Mouse (Mus musculus): Measurements from ENCODE around the gene Fut4. TPM values are rescaled to one million over a fixed set of nuclear protein-coding genes. Genes with fewer than 3 reads are reported as not detected.
A peak's percentile ranks its signal among the peaks of the same experiment; 100 is the strongest.

The Fut4 gene
- polyA plus RNA-seq, 1 experiment from 2014 or later, result 3.0 TPM

DNA sequence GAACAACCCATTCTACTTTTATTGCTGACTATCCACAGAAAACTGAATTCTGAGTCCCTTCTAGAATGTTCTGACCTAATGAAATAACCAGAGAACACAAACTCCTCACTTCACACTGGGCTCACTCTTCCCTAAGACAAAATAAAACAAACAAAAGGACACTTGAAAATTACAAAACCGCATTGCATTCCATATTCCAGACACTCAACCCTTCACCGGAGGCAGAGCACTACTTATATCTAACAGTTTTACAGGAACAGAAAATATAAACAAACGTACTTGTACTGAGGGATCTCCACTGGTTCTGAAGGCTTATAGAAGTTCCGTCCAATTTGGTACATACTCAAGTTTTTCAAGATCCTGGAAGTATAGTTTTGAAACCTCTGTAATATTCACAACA lies 23.8 kb downstream of the Fut4 start:
- no peaks in the 10 kb centered on the region for H3K9me3 ChIP-seq (ENCODE audit: low read length)
- ATAC-seq (ENCODE audit: low FRiP score, low TSS enrichment), result no peak
- H3K27ac ChIP-seq (ENCODE audit: low read length), result no peak overlapping the region
- no peak overlapping the region for H3K9ac ChIP-seq (replicated peaks; ENCODE audit: low read length)
- H3K27me3 ChIP-seq (ENCODE audit: insufficient read depth, low read length), result no peaks in the 10 kb centered on the region
- H3K36me3 ChIP-seq (ENCODE audit: insufficient read depth, low read length), result no peaks in the 10 kb centered on the region
- peaks cover 8% of the 10 kb centered on the region for H3K4me1 ChIP-seq (ENCODE audit: insufficient read depth, low read length)
- H3K4me3 ChIP-seq (ENCODE audit: low read length), result no peak overlapping the region
- WGBS, result 87% methylated on average over 4 of the region's 4 CpGs
- no peak overlapping the region for H3K4me2 ChIP-seq (replicated peaks; ENCODE audit: low read depth, low read length)

DNA sequence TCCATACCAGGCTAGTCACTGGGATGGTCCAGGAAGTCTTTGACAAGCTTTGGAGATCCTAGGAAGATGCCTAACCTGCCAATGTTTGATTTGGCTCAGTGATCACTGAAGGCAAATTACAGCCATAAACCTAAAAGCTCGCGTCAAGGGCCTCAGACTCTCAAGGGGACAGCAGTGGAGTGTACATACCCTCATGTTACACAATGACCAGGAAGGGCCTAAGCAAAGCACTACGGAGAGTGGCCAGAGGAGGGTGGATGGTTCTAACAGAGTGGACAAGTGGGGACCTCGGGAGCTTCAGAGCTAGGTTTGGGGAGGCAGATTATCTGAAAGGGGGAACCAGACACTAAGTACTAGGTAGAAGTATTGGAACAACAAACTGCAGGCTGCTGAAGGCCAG lies 25.6 kb downstream of the Fut4 start:
- Histone ChIP-seq H3K4me1 (ENCODE audit: insufficient read depth, low read length) (peaks cover 8% of the 10 kb centered on the region), H3K9me3 (ENCODE audit: low read length) (no peaks in the 10 kb centered on the region), H3K27ac (ENCODE audit: low read length) (no peak overlapping the region), H3K4me3 (ENCODE audit: low read length) (no peak overlapping the region), H3K9ac (replicated peaks; ENCODE audit: low read length) (no peak overlapping the region), H3K4me2 (replicated peaks; ENCODE audit: low read depth, low read length) (no peak overlapping the region), H3K27me3 (ENCODE audit: insufficient read depth, low read length) (no peaks in the 10 kb centered on the region), H3K36me3 (ENCODE audit: insufficient read depth, low read length) (no peaks in the 10 kb centered on the region)
- ATAC-seq (ENCODE audit: low FRiP score, low TSS enrichment), result no peak
- 55% methylated on average over 4 of the region's 4 CpGs for WGBS

DNA sequence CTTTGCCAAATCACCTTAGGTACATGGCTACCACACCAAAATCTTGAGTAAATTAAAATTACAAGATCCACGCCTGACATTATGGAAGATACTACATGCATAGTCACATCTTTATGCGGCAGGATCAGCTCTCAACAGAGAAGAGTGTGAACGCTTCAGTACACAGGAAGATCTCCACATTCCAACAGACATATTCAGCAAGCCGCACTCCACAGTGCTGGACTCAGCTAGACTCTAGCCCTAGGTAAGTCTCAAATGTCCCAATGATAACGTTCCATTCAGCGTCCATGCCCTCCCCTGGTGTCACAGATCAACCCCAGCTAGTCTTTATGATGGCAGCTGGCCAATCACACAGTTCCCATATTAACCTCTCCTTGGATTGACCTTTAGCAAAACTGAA lies 26.2 kb downstream of the Fut4 start:
- WGBS, result 73% methylated on average over 6 of the region's 6 CpGs
- no peak for ATAC-seq (ENCODE audit: low FRiP score, low TSS enrichment)

DNA sequence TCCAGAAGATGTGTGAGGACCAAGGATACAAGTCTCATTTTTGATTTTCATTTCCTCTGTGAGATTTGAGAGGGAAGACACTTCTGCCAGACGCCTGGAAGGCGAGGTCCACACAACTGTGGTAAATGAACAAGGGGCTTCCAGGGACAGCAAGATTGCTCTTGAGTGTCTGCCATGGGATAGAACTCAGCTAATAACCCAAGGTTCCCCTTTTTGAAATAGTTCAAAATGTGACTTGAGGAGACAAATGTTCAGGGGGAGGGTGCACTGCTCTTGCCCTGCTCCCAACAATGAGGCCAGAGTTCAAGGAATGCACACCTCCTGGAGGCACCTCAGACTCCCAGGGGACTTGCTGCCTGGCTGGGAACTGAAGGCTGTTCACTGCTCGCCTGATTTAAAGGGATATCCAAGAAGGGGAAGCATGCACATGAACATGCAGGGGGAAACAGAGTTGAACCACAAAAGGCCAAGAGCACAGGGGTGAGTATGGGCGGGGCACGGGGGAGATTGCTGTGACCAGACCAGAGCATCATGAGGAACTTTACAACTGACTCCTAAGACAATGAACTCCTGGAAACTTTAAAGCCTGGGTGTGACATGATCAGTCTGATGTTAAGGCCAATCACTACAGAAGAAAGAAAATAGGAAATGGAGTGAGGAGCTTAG lies 27.3 kb downstream of the Fut4 start:
- Histone ChIP-seq H3K4me3 (ENCODE audit: low read length) (no peak overlapping the region), H3K27me3 (ENCODE audit: insufficient read depth, low read length) (no peaks in the 10 kb centered on the region), H3K4me1 (ENCODE audit: insufficient read depth, low read length) (no peaks in the 10 kb centered on the region), H3K9ac (replicated peaks; ENCODE audit: low read length) (no peak overlapping the region), H3K27ac (ENCODE audit: low read length) (no peak overlapping the region), H3K9me3 (ENCODE audit: low read length) (no peaks in the 10 kb centered on the region), H3K4me2 (replicated peaks; ENCODE audit: low read depth, low read length) (no peak overlapping the region), H3K36me3 (ENCODE audit: insufficient read depth, low read length) (no peaks in the 10 kb centered on the region)
- 55% methylated on average over 5 of the region's 5 CpGs for WGBS
- ATAC-seq (ENCODE audit: low FRiP score, low TSS enrichment), result no peak

More for the DNA sequence above, 26.2 kb downstream of the Fut4 start:
- H3K27ac ChIP-seq (ENCODE audit: low read length), result no peak overlapping the region
- H3K4me1 ChIP-seq (ENCODE audit: insufficient read depth, low read length), result peaks cover 2% of the 10 kb centered on the region; the same call in 1 of the 2 replicates
- H3K27me3 ChIP-seq (ENCODE audit: insufficient read depth, low read length), result no peaks in the 10 kb centered on the region
- H3K4me3 ChIP-seq (ENCODE audit: low read length), result no peak overlapping the region
- H3K9ac ChIP-seq (replicated peaks; ENCODE audit: low read length), result no peak overlapping the region
- no peaks in the 10 kb centered on the region for H3K36me3 ChIP-seq (ENCODE audit: insufficient read depth, low read length)
- no peak overlapping the region for H3K4me2 ChIP-seq (replicated peaks; ENCODE audit: low read depth, low read length)
- no peaks in the 10 kb centered on the region for H3K9me3 ChIP-seq (ENCODE audit: low read length)

DNA sequence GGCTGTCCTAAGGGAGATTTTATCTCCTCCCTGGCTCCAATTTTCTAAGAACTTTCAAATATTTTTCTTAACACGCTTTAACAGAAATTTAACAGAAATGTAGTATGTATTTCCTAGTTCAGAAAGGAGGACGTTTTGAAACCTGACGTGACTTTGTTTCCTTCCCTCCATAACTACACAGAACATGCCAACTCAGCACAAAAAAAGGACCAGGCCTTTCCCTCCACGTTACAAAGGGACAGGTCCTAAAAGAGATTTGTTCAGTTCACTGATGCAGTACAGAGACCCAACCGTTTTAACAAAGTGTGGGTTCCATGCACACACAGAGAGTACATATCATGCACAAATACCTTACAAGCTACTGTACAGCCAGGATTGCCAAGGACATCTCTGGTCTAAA lies 30.6 kb downstream of the Fut4 start:
- Histone ChIP-seq H3K9me3 (ENCODE audit: low read length) (no peaks in the 10 kb centered on the region), H3K4me3 (ENCODE audit: low read length) (no peak overlapping the region), H3K36me3 (ENCODE audit: insufficient read depth, low read length) (no peaks in the 10 kb centered on the region), H3K9ac (replicated peaks; ENCODE audit: low read length) (no peak overlapping the region), H3K4me2 (replicated peaks; ENCODE audit: low read depth, low read length) (no peak overlapping the region), H3K27ac (ENCODE audit: low read length) (no peak overlapping the region), H3K27me3 (ENCODE audit: insufficient read depth, low read length) (no peaks in the 10 kb centered on the region), H3K4me1 (ENCODE audit: insufficient read depth, low read length) (no peaks in the 10 kb centered on the region)
- WGBS, result 71% methylated on average over 5 of the region's 5 CpGs
- no peak for ATAC-seq (ENCODE audit: low FRiP score, low TSS enrichment)

DNA sequence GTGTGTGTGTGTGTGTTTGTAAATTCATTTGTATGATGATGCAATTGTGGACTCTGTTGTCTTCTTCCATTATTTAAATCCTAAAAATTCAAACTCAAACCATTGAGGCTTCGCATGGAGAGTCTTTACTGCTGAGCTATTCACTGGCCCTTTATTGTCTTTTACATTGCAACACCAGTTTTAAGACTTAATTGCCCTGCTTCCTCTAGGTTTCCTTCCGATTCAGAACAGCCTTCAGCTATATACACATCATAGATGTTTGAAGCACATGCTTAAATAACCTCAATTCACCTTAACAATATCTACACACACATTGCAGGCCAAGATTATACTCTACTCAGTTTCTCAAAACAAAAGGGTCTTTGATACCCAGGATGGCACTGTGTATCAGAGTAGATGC lies 31.8 kb downstream of the Fut4 start:
- H3K27ac ChIP-seq (ENCODE audit: low read length), result no peak overlapping the region
- H3K4me1 ChIP-seq (ENCODE audit: insufficient read depth, low read length), result no peaks in the 10 kb centered on the region
- H3K27me3 ChIP-seq (ENCODE audit: insufficient read depth, low read length), result no peaks in the 10 kb centered on the region
- H3K4me3 ChIP-seq (ENCODE audit: low read length), result no peak overlapping the region
- no peaks in the 10 kb centered on the region for H3K9me3 ChIP-seq (ENCODE audit: low read length)
- H3K9ac ChIP-seq (replicated peaks; ENCODE audit: low read length), result no peak overlapping the region
- no peak overlapping the region for H3K4me2 ChIP-seq (replicated peaks; ENCODE audit: low read depth, low read length)
- H3K36me3 ChIP-seq (ENCODE audit: insufficient read depth, low read length), result no peaks in the 10 kb centered on the region
- 37% methylated on average over 2 of the region's 2 CpGs for WGBS
- ATAC-seq (ENCODE audit: low FRiP score, low TSS enrichment), result no peak

DNA sequence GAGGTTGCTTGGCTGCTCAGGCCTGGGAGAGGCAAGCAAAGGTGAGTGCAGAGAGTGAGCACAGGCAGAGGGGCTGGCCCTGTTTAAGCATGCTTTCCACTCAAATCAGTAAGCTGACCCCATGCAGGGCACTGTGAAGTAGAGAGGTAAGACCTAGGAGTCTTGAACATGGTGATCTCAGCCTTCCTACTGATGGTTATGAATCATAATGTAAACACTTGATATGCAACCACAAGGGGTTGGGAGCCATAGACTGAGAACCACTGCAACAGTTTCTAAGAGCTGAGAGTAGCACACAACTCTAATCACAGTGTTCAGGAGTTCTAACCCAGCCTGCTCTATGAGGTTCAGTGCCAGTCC lies 33.9 kb downstream of the Fut4 start:
- no peak overlapping the region for H3K4me2 ChIP-seq (replicated peaks; ENCODE audit: low read depth, low read length)
- no peaks in the 10 kb centered on the region for H3K27me3 ChIP-seq (ENCODE audit: insufficient read depth, low read length)
- ATAC-seq (ENCODE audit: low FRiP score, low TSS enrichment), result 0 out of 2 replicates have a peak, but pooled peaks have one; percentile 27
- H3K9me3 ChIP-seq (ENCODE audit: low read length), result no peaks in the 10 kb centered on the region
- no peak overlapping the region for H3K27ac ChIP-seq (ENCODE audit: low read length)
- no peak overlapping the region for H3K4me3 ChIP-seq (ENCODE audit: low read length)
- no peak overlapping the region for H3K9ac ChIP-seq (replicated peaks; ENCODE audit: low read length)
- no peaks in the 10 kb centered on the region for H3K36me3 ChIP-seq (ENCODE audit: insufficient read depth, low read length)
- no peaks in the 10 kb centered on the region for H3K4me1 ChIP-seq (ENCODE audit: insufficient read depth, low read length)

DNA sequence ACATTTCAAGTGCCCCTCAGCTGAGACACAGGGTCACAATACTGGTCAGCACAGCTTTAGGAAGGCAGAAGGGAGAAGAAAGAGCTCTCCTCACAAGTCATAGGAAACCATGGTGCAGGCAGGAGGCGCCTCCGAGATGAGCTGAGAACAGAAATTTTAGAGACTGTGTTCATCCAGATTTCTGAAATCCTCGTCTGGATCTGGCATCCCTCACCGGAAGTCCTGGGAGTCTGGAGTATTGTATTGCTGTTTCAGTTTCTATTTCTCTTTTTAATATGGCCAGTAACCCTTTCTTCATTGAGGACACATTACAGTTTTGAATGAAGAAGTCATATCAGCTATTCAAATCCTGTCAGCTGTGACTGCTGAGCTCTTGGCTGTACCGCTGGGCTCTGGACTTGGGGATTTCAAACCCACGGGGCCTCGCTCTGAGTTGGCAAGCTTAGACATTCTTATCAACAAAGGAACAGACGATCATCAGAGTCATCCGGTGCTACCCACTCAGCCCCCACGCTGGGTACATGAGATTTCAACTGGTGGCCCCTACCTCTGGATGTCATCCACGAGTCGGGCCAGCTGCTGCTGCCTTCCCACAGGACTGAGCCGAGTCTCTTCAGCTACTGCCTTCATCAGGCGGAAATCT lies 34.4 kb downstream of the Fut4 start:
- no peaks in the 10 kb centered on the region for H3K36me3 ChIP-seq (ENCODE audit: insufficient read depth, low read length)
- no peak overlapping the region for H3K27ac ChIP-seq (ENCODE audit: low read length)
- no peaks in the 10 kb centered on the region for H3K27me3 ChIP-seq (ENCODE audit: insufficient read depth, low read length)
- no peak overlapping the region for H3K4me3 ChIP-seq (ENCODE audit: low read length)
- H3K9me3 ChIP-seq (ENCODE audit: low read length), result no peaks in the 10 kb centered on the region
- H3K9ac ChIP-seq (replicated peaks; ENCODE audit: low read length), result no peak overlapping the region
- no peak for ATAC-seq (ENCODE audit: low FRiP score, low TSS enrichment)
- no peak overlapping the region for H3K4me2 ChIP-seq (replicated peaks; ENCODE audit: low read depth, low read length)
- H3K4me1 ChIP-seq (ENCODE audit: insufficient read depth, low read length), result no peaks in the 10 kb centered on the region
- WGBS, result 50% methylated on average over 14 of the region's 14 CpGs

DNA sequence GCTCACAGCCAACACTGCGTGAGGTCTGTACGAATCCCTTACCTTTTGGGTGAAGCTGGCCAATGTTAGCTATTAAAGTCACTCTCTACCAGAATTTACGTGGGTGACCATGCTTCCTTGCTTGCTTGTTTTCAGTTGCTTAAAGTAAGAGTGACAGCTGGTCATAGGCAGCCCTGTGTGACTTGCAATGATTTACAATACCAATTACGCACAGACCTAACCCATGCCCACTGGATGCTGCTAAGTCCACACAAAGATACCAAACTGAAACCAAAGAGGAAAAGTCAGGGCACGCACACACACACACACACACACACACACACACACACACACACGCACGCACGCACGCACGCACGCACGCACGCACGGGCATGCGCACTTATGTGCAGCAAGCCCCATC lies 36.9 kb downstream of the Fut4 start:
- Histone ChIP-seq H3K4me2 (replicated peaks; ENCODE audit: low read depth, low read length) (no peak overlapping the region), H3K27me3 (ENCODE audit: insufficient read depth, low read length) (no peaks in the 10 kb centered on the region), H3K9ac (replicated peaks; ENCODE audit: low read length) (no peak overlapping the region), H3K36me3 (ENCODE audit: insufficient read depth, low read length) (no peaks in the 10 kb centered on the region), H3K4me3 (ENCODE audit: low read length) (no peak overlapping the region), H3K4me1 (ENCODE audit: insufficient read depth, low read length) (no peaks in the 10 kb centered on the region), H3K27ac (ENCODE audit: low read length) (no peak overlapping the region), H3K9me3 (ENCODE audit: low read length) (no peaks in the 10 kb centered on the region)
- no peak for ATAC-seq (ENCODE audit: low FRiP score, low TSS enrichment)
- WGBS, result 78% methylated on average over 10 of the region's 15 CpGs

DNA sequence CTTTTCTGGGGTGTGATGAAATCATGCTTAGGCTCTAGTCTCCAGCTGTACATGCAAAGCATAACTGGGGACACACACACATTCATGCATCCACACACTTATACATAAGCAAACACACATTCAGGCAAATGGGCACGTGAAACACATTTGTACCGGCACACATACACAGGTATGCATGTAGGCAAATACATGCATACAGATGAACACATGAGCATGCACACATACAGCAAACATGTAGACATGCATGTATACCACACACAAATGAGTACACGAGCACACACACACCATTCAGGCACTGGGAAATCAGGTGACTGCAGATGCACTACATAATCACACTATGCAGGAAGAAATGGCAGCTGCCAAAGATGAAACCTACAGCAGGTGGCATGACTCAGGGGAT lies 41.3 kb downstream of the Fut4 start:
- Histone ChIP-seq H3K9ac (replicated peaks; ENCODE audit: low read length) (no peak overlapping the region), H3K9me3 (ENCODE audit: low read length) (no peaks in the 10 kb centered on the region), H3K27me3 (ENCODE audit: insufficient read depth, low read length) (no peaks in the 10 kb centered on the region), H3K27ac (ENCODE audit: low read length) (no peak overlapping the region), H3K36me3 (ENCODE audit: insufficient read depth, low read length) (no peaks in the 10 kb centered on the region), H3K4me3 (ENCODE audit: low read length) (no peak overlapping the region), H3K4me1 (ENCODE audit: insufficient read depth, low read length) (peaks cover 1% of the 10 kb centered on the region; the same call in 1 of the 2 replicates), H3K4me2 (replicated peaks; ENCODE audit: low read depth, low read length) (no peak overlapping the region)
- 88% methylated on average over 3 of the region's 3 CpGs for WGBS
- no peak for ATAC-seq (ENCODE audit: low FRiP score, low TSS enrichment)

All from kidney, embryonic 16.5 days (tissue).